Mouse (Mus musculus) neural tube, embryonic 14.5 days (tissue): Measurements from ENCODE around the gene Olfr54. TPM values are rescaled to one million over a fixed set of nuclear protein-coding genes. Genes with fewer than 3 reads are reported as not detected.

Experiments used
- ATAC-seq: fragments of 200-750 bp; cut with Nextera tagmentation; 2 replicates; pipeline ENCODE4 v1.8.0; 2017; ENCODE audit warnings: low read depth, mild to moderate bottlenecking, moderate TSS enrichment, moderate library complexity
- H3K27ac ChIP-seq: fragments of 300-500 bp; sonication (generic); 2 replicates; pipeline ENCODE4 v1.5.1; 2014; ENCODE audit warnings: low read depth, mild to moderate bottlenecking, control low read depth, low read length, moderate library complexity, mixed read lengths
- H3K27me3 ChIP-seq: fragments of 300-500 bp; sonication (generic); 2 replicates; pipeline ENCODE4 v1.6.1; 2014; ENCODE audit warnings: low read length; ENCODE audit not compliant: control insufficient read depth, insufficient read depth
- H3K36me3 ChIP-seq: fragments of 300-500 bp; sonication (generic); 2 replicates; pipeline ENCODE4 v1.6.1; 2014; ENCODE audit warnings: low read length, mixed read lengths; ENCODE audit not compliant: control insufficient read depth, insufficient read depth
- H3K4me1 ChIP-seq: fragments of 300-500 bp; sonication (generic); 2 replicates; pipeline ENCODE4 v1.6.1; 2014; ENCODE audit warnings: low read length; ENCODE audit not compliant: control insufficient read depth, insufficient read depth
- H3K4me2 ChIP-seq: fragments of 300-500 bp; sonication (generic); 2 replicates; pipeline ENCODE4 v1.6.1; 2014; ENCODE audit warnings: mild to moderate bottlenecking, low read depth, low read length, control low read depth
- H3K4me3 ChIP-seq: fragments of 300-500 bp; sonication (generic); 2 replicates; pipeline ENCODE4 v1.5.1; 2014; ENCODE audit warnings: low read depth, low read length, control low read depth, mixed read lengths
- H3K9ac ChIP-seq: fragments of 300-500 bp; sonication (generic); replicated peaks from 2 replicates; pipeline ENCODE4 v1.6.1; 2014; ENCODE audit warnings: low read depth, mild to moderate bottlenecking, control low read depth, low read length, mixed read lengths
- H3K9me3 ChIP-seq: fragments of 300-500 bp; sonication (generic); 2 replicates; pipeline ENCODE4 v1.6.1; 2016; ENCODE audit warnings: low read length; ENCODE audit not compliant: control insufficient read depth
- WGBS: fragments of 180-500 bp; shearing (Covaris S2); extraction: QIAGEN DNeasy Blood & Tissue Kit; methylation state at CpG from one replicate; pipeline ENCODE4 v1.1.7; 2014; 5-methylcytosine and 5-hydroxymethylcytosine counted together
- polyA plus RNA-seq: library from polyadenylated mRNA; unstranded; fragments of >200 nt; fragmentation: Nextera tagmentation; extraction: Ambion mirVana; gene quantifications from 2 replicates; pipeline ENCODE4 v1.2.1, GENCODE M21; 2014

Olfr54 gene
- polyA plus RNA-seq, 1 experiment from 2014 or later: not detected

GRCm38 (mm10) chr11:51059640-51060039 lies 45.6 kb downstream of the Olfr54 start:
- no peaks in the 10 kb centered on the region for H3K27me3 ChIP-seq
- H3K9ac ChIP-seq: peak overlapping the region; percentile 80
- H3K9me3 ChIP-seq: no peaks in the 10 kb centered on the region
- peak overlapping the region; percentile 84 for H3K4me2 ChIP-seq
- WGBS: 16% methylated on average over 14 of the region's 14 CpGs
- peak overlapping the region; percentile 66 for H3K4me3 ChIP-seq
- peaks cover 7% of the 10 kb centered on the region for H3K4me1 ChIP-seq
- H3K36me3 ChIP-seq: peaks cover 8% of the 10 kb centered on the region; the same call in 1 of the 2 replicates
- no peak overlapping the region for H3K27ac ChIP-seq
- ATAC-seq: peak; percentile 45

DNA sequence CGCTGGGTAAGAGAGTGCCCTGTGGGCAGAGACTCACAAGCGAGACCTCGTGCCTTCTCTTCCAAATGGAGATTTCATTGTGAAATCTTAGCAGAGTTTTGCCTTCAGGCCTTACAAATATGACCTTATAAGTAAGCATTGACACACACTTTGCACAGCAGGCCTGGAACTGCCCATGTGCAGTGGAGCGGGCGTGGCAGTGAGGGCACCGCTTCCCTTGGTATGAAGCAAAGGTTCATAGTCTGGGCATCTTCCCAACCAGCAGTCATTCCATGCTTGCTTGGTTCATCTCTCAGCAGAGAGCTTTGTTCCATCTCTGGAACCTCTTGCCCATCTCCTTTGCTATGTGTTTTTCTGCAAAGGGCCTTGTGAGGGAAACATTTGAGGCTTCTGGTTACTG lies 46.9 kb downstream of the Olfr54 start:
- Histone ChIP-seq H3K4me2 (no peak overlapping the region), H3K9ac (no peak overlapping the region), H3K27ac (no peak overlapping the region), H3K4me3 (no peak overlapping the region), H3K4me1 (peaks cover 7% of the 10 kb centered on the region), H3K36me3 (peaks cover 14% of the 10 kb centered on the region; the same call in 1 of the 2 replicates), H3K27me3 (no peaks in the 10 kb centered on the region), H3K9me3 (no peaks in the 10 kb centered on the region)
- 97% methylated on average over 6 of the region's 6 CpGs for WGBS
- ATAC-seq: no peak

- Histone ChIP-seq H3K4me2 (no peak overlapping the region), H3K27me3 (no peaks in the 10 kb centered on the region), H3K4me1 (peaks cover 7% of the 10 kb centered on the region), H3K36me3 (peaks cover 20% of the 10 kb centered on the region; the same call in 1 of the 2 replicates), H3K27ac (no peak overlapping the region), H3K9me3 (no peaks in the 10 kb centered on the region), H3K9ac (no peak overlapping the region), H3K4me3 (no peak overlapping the region)
- no peak for ATAC-seq
- WGBS: 93% methylated on average over 7 of the region's 7 CpGs
Measured at GRCm38 (mm10) chr11:51063276-51063675, 49.2 kb downstream of the Olfr54 start.

- Histone ChIP-seq H3K27ac (no peak overlapping the region), H3K27me3 (no peaks in the 10 kb centered on the region), H3K36me3 (peaks cover 24% of the 10 kb centered on the region; the same call in 1 of the 2 replicates), H3K9me3 (no peaks in the 10 kb centered on the region), H3K4me1 (peaks cover 7% of the 10 kb centered on the region), H3K4me2 (no peak overlapping the region), H3K9ac (no peak overlapping the region), H3K4me3 (no peak overlapping the region)
- no peak for ATAC-seq
- WGBS: 97% methylated on average over 8 of the region's 8 CpGs
Measured at GRCm38 (mm10) chr11:51063841-51064240, 49.8 kb downstream of the Olfr54 start.

Other genes starting within 250 kb of the Olfr54 start
- 72.1 and 81.7 TPM in 2 replicates for gene Zfp354c, start 186.5 kb upstream of the Olfr54 start, polyA plus RNA-seq
- 1.4 and 2.3 TPM in 2 replicates for gene Zfp879, start 172.7 kb upstream of the Olfr54 start, polyA plus RNA-seq
- gene Grm6, start 163.6 kb upstream of the Olfr54 start, polyA plus RNA-seq: not detected in 2 replicates
- 10.8 and 13.8 TPM in 2 replicates for gene Zfp454, start 126.6 kb upstream of the Olfr54 start, polyA plus RNA-seq
- 48.0 and 55.8 TPM in 2 replicates for gene Zfp2, start 98.1 kb upstream of the Olfr54 start, polyA plus RNA-seq
- 5.0 TPM in 2 replicates for gene Zfp354b, start 82.6 kb upstream of the Olfr54 start, polyA plus RNA-seq
- gene 4933414I15Rik, start 70.5 kb upstream of the Olfr54 start, polyA plus RNA-seq: not detected in 2 replicates
- gene Prop1, start 60.5 kb upstream of the Olfr54 start, polyA plus RNA-seq: not detected in 2 replicates
- not detected in 2 replicates for gene Olfr1378, start 47.7 kb upstream of the Olfr54 start, polyA plus RNA-seq
- not detected in 2 replicates for gene Olfr1377, start 32.3 kb upstream of the Olfr54 start, polyA plus RNA-seq
- gene Olfr51, start 10.6 kb upstream of the Olfr54 start, polyA plus RNA-seq: not detected in 2 replicates
- not detected in 2 replicates for gene Olfr1375, start 33.9 kb downstream of the Olfr54 start, polyA plus RNA-seq
- 13.9 and 16.0 TPM in 2 replicates for gene Zfp354a, start 45.0 kb downstream of the Olfr54 start, polyA plus RNA-seq
- gene Gm12569, start 206.2 kb downstream of the Olfr54 start, polyA plus RNA-seq: not detected in 2 replicates
- 153 TPM in 2 replicates for gene Clk4, start 247.5 kb downstream of the Olfr54 start, polyA plus RNA-seq
- 0.28 and 0.37 TPM in 2 replicates for gene BC049762, start 248.8 kb downstream of the Olfr54 start, polyA plus RNA-seq